Mouse (Mus musculus) MEL (cell line): ENCODE measurements around the gene Ica1l.

Experiments
- CTCF ChIP-seq, 3 experiments: IDR thresholded peaks in 2 of 3; conservative IDR thresholded peaks in 1 of 3; 2 replicates each; pipeline ENCODE4 v1.5.1; 2011 to 2012; ENCODE audit warnings: low read length in 3 of 3, low read depth in 2 of 3, mild to moderate bottlenecking in 2 of 3, improper control_type of control experiment in 1 of 3, inconsistent platforms in 1 of 3, mixed read lengths in 1 of 3, moderate library complexity in 1 of 3; ENCODE audit not compliant: control insufficient read depth in 1 of 3, insufficient read depth in 1 of 3, poor library complexity in 1 of 3, severe bottlenecking in 1 of 3
- GATA1 ChIP-seq: IDR thresholded peaks from 2 replicates; pipeline ENCODE4 v1.6.1; 2011; ENCODE audit warnings: low read depth, low read length, improper control_type of control experiment
- JUND ChIP-seq: IDR thresholded peaks from 2 replicates; pipeline ENCODE4 v1.6.1; 2011; ENCODE audit warnings: low read depth, mild to moderate bottlenecking, improper control_type of control experiment, low read length
- MAFK ChIP-seq: IDR thresholded peaks from 2 replicates; pipeline ENCODE4 v1.6.1; 2011; ENCODE audit warnings: low read depth, mild to moderate bottlenecking, low read length, improper control_type of control experiment, borderline replicate concordance
- POLR2A ChIP-seq, 2 experiments: IDR thresholded peaks; 2 replicates each; pipeline ENCODE4 v1.6.1; 2011 to 2012; ENCODE audit warnings: low read length in 2 of 2, mild to moderate bottlenecking in 2 of 2, control low read depth in 1 of 2, improper control_type of control experiment in 1 of 2, low read depth in 1 of 2, moderate library complexity in 1 of 2; ENCODE audit not compliant: control insufficient read depth in 1 of 2, insufficient read depth in 1 of 2, poor library complexity in 1 of 2
- RCOR1 ChIP-seq: IDR thresholded peaks from 2 replicates; pipeline ENCODE4 v1.6.1; 2012; ENCODE audit warnings: low read depth, mild to moderate bottlenecking, inconsistent platforms, low read length, improper control_type of control experiment
- SIN3A ChIP-seq: IDR thresholded peaks from 2 replicates; pipeline ENCODE4 v1.6.1; 2012; ENCODE audit warnings: low read length, improper control_type of control experiment, inconsistent platforms
- TBP ChIP-seq: IDR thresholded peaks from 2 replicates; pipeline ENCODE4 v1.8.0; 2011; ENCODE audit warnings: low read depth, low read length, improper control_type of control experiment
- TCF12 ChIP-seq: IDR thresholded peaks from 2 replicates; pipeline ENCODE4 v1.6.1; 2014; ENCODE audit warnings: low read depth, mild to moderate bottlenecking, inconsistent platforms, low read length, improper control_type of control experiment, moderate library complexity
- ZMIZ1 ChIP-seq: IDR thresholded peaks from 2 replicates; pipeline ENCODE4 v1.6.1; 2012; ENCODE audit warnings: low read depth, mild to moderate bottlenecking, inconsistent platforms, low read length, improper control_type of control experiment, moderate library complexity

DNA sequence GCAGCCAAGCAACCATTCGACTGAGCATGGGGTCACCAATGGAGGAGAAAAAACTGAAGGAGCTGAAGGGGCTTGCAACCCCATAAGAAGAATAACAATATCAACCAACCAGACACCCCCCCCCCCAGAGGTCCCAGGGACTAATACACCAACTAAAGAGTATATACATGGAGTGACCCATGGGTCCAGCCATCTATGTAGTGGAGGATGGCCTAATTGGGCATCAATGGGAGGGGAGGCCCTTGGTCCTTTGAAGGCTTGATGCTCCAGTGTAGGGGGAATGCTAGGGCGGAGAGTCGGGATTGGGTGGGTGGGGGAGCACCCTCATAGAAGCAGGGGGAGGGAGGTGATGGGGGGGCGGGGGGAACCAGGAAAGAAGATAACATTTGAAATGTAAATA lies 95.5 kb downstream of the Ica1l start:
- no peak for TF ChIP-seq TBP
- no peak for TF ChIP-seq SIN3A
- no peak for TF ChIP-seq RCOR1
- no peak for TF ChIP-seq MAFK
- TF ChIP-seq ZMIZ1, result no peak
- no peak for TF ChIP-seq TCF12
- TF ChIP-seq CTCF (IDR thresholded peaks at IDR 0.05 in 2 of 3, conservative IDR thresholded peaks at IDR 0.05 in 1 of 3; ENCODE audit: control insufficient read depth in 1 of 3, insufficient read depth in 1 of 3, low read depth in 2 of 3, low read length in 3 of 3, poor library complexity in 1 of 3, severe bottlenecking in 1 of 3), result no peak
- TF ChIP-seq POLR2A (IDR thresholded peaks at IDR 0.05; ENCODE audit: control insufficient read depth in 1 of 2, insufficient read depth in 1 of 2, low read depth in 1 of 2, low read length in 2 of 2, poor library complexity in 1 of 2), result no peak
- no peak for TF ChIP-seq JUND
- TF ChIP-seq GATA1, result no peak
